Mouse (Mus musculus) megakaryocyte, embryonic 14.5 days (primary cell): ENCODE data around the gene Asb3.

Experiments used
- FLI1 ChIP-seq: IDR thresholded peaks from 2 replicates; pipeline ENCODE4 v1.6.1; 2012; ENCODE audit warnings: low read length, inconsistent platforms, mixed read lengths
- GATA1 ChIP-seq: IDR thresholded peaks from 3 replicates; pipeline ENCODE4 v1.6.1; 2012; ENCODE audit warnings: mixed read lengths, low read length, inconsistent platforms, borderline replicate concordance

GRCm38 (mm10) chr11:30954279-30954725 lies 69.1 kb downstream of the Asb3 start, which contains the start of gene Erlec1:
- TF ChIP-seq GATA1 (no peak), FLI1 (no peak)
